Comparison of ENCODE assay signal across 8 mouse cellular contexts in genomic region chr17:62784274-62785171, GRCm38 (mm10).
DNase-seq lines count a peak whose midpoint lies in the region; ATAC-seq and TF ChIP-seq lines count a peak whose summit lies in the region.

No protein-coding gene starts in this region.

- H3K9me3 ChIP-seq in hindbrain, embryonic 14.5 days (ENCODE audit: control insufficient read depth, low read length), result no peaks in the 10 kb centered on the region
- H3K9me3 ChIP-seq in liver, embryonic 11.5 days (ENCODE audit: control insufficient read depth, low read length), result no peaks in the 10 kb centered on the region
- H3K9me3 ChIP-seq in stomach, embryonic 15.5 days, result no peaks in the 10 kb centered on the region

- H3K4me3 ChIP-seq in hindbrain, embryonic 14.5 days (replicated peaks; ENCODE audit: low read length), result peak overlapping the region; percentile 19
- no peak overlapping the region for H3K4me3 ChIP-seq in liver, embryonic 11.5 days (ENCODE audit: low read depth, low read length)
- H3K4me3 ChIP-seq in stomach, embryonic 15.5 days (replicated peaks), result peak overlapping the region; percentile 14; the same call in 1 of the 2 replicates

- H3K27ac ChIP-seq in hindbrain, embryonic 14.5 days, result no peak overlapping the region
- H3K27ac ChIP-seq in liver, embryonic 11.5 days (ENCODE audit: low read depth, low read length), result no peak overlapping the region
- peak overlapping the region; percentile 69 for H3K27ac ChIP-seq in stomach, embryonic 15.5 days

- H3K36me3 ChIP-seq in hindbrain, embryonic 14.5 days (replicated peaks; ENCODE audit: control insufficient read depth, insufficient read depth), result no peaks in the 10 kb centered on the region
- no peaks in the 10 kb centered on the region for H3K36me3 ChIP-seq in liver, embryonic 11.5 days (ENCODE audit: control insufficient read depth, insufficient read depth, low read length)
- no peaks in the 10 kb centered on the region for H3K36me3 ChIP-seq in stomach, embryonic 15.5 days

- no peak for TF ChIP-seq POLR2A in brain, embryonic 14.5 days (IDR thresholded peaks at IDR 0.05; ENCODE audit: borderline replicate concordance, extremely low read depth, insufficient read depth, insufficient read length, poor library complexity, severe bottlenecking)

- H3K27me3 ChIP-seq in hindbrain, embryonic 14.5 days (ENCODE audit: control insufficient read depth, insufficient read depth, low read length), result no peaks in the 10 kb centered on the region
- H3K27me3 ChIP-seq in liver, embryonic 11.5 days (replicated peaks; ENCODE audit: control insufficient read depth, insufficient read depth, low read length), result no peaks in the 10 kb centered on the region
- H3K27me3 ChIP-seq in stomach, embryonic 15.5 days (replicated peaks), result no peaks in the 10 kb centered on the region

- peaks cover 19% of the 10 kb centered on the region for H3K4me1 ChIP-seq in hindbrain, embryonic 14.5 days (replicated peaks; ENCODE audit: control insufficient read depth, insufficient read depth, low read length)
- no peaks in the 10 kb centered on the region for H3K4me1 ChIP-seq in liver, embryonic 11.5 days (replicated peaks; ENCODE audit: control insufficient read depth, insufficient read depth, low read length)
- peaks cover 29% of the 10 kb centered on the region for H3K4me1 ChIP-seq in stomach, embryonic 15.5 days

- TF ChIP-seq CTCF in brain, embryonic 14.5 days (IDR thresholded peaks at IDR 0.05; ENCODE audit: borderline replicate concordance, extremely low read depth, insufficient read depth, insufficient read length), result no peak

- WGBS in hindbrain, embryonic 14.5 days, result 28% methylated on average over 27 of the region's 27 CpGs
- 60% methylated on average over 27 of the region's 27 CpGs for WGBS in liver, embryonic 11.5 days
- WGBS in stomach, embryonic 15.5 days, result 40% methylated on average over 27 of the region's 27 CpGs

- ATAC-seq in cerebellum, adult (ENCODE audit: insufficient number of reproducible peaks, low FRiP score, low TSS enrichment), result peak; percentile 22; the same call in 1 of the 2 replicates
- peak; percentile 4; the same call in 1 of the 2 replicates for ATAC-seq in hindbrain, embryonic 14.5 days (ENCODE audit: low FRiP score)
- 0 out of 2 replicates have a peak, but pooled peaks have one; percentile 18 for ATAC-seq in liver, embryonic 11.5 days (replicated peaks; ENCODE audit: low FRiP score)
- ATAC-seq in stomach, embryonic 15.5 days (ENCODE audit: insufficient read depth, low FRiP score, low read depth), result no peak

- H3K4me2 ChIP-seq in hindbrain, embryonic 14.5 days (replicated peaks), result peak overlapping the region; percentile 47
- peak overlapping the region; percentile 19 for H3K4me2 ChIP-seq in liver, embryonic 11.5 days
- peak overlapping the region; percentile 42 for H3K4me2 ChIP-seq in stomach, embryonic 15.5 days

- no peak for DNase-seq in cerebellum, adult 11-12 months
- peak; percentile 54 for DNase-seq in brain, embryonic 14.5 days (ENCODE audit: low read depth)
- no peak for DNase-seq in hindbrain, embryonic 14.5 days (ENCODE audit: low spot score)
- no peak for DNase-seq in liver, embryonic 11.5 days (ENCODE audit: low spot score)
- DNase-seq in adrenal gland, postnatal 4 days (ENCODE audit: low spot score in 2 of 2), result no peak
- no peak for DNase-seq in right cerebral cortex, postnatal 36 days (ENCODE audit: low spot score in 2 of 2)

- peak overlapping the region; percentile 14; the same call in 1 of the 2 replicates for H3K9ac ChIP-seq in hindbrain, embryonic 14.5 days
- no peak overlapping the region for H3K9ac ChIP-seq in liver, embryonic 11.5 days (ENCODE audit: low read depth, low read length)
- no peak overlapping the region for H3K9ac ChIP-seq in stomach, embryonic 15.5 days
